Comparison of ENCODE assay signal across 9 mouse cellular contexts in the genomic region with DNA sequence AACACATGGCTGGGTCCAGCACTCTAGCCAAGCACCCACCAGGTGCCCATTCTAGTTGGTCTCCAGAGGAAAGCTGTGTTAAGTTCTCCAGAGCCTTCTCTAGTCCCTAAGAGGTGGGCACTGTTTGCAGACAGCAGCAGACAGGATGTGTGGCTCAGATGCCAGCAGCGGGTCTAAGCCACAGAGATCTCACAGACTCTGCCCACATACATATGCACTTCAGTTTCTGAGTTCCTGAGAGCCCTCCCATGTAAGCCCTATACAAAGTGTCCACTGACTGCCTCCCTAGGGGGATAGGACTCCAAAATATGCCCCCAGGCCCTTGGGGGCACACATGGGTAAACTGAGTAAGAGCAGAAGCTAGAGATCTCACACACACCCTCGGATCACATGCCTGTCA. TPM values are rescaled to one million over a fixed set of nuclear protein-coding genes. Genes with fewer than 3 reads are reported as not detected.
DNase-seq lines count a peak whose midpoint lies in the region; ATAC-seq lines count a peak whose summit lies in the region.
"Had no signal": no experiment of that assay in that cellular context is flagged by ENCODE, and none has a peak within 500 bp of the region (broad histone marks: within the 10 kb centered on the region; RNA-seq: fewer than 3 reads in every experiment).

No protein-coding gene starts in this region.

- H3K27me3 ChIP-seq in heart, embryonic 11.5 days (ENCODE audit: control insufficient read depth, insufficient read depth, low read length) = no peaks in the 10 kb centered on the region
- H3K27me3 ChIP-seq in kidney, embryonic 14.5 days (ENCODE audit: control insufficient read depth, insufficient read depth, low read length) = no peaks in the 10 kb centered on the region

- intact Hi-C loops in heart, postnatal 25 days (cut with DNase I) = no loop called here

- no peak for ATAC-seq in heart, embryonic 11.5 days (replicated peaks; ENCODE audit: insufficient number of reproducible peaks, low FRiP score, low TSS enrichment)
- ATAC-seq in megakaryocyte, adult 5-6 weeks (ENCODE audit: poor library complexity, severe bottlenecking) = peak; percentile 38
- no peak for ATAC-seq in kidney, embryonic 14.5 days (ENCODE audit: low FRiP score, low TSS enrichment)

- WGBS in heart, embryonic 11.5 days (ENCODE audit: insufficient replicate concordance) = 87% methylated on average over 2 of the region's 2 CpGs
- WGBS in kidney, embryonic 14.5 days = 83% methylated on average over 2 of the region's 2 CpGs

- no peak overlapping the region for H3K4me3 ChIP-seq in heart, embryonic 11.5 days (ENCODE audit: low read depth, low read length)
- H3K4me3 ChIP-seq in brown adipose tissue, adult 24 weeks (ENCODE audit: insufficient read depth, low read depth, low read length) = peak overlapping the region; percentile 21
- no peak overlapping the region for H3K4me3 ChIP-seq in kidney, embryonic 14.5 days (ENCODE audit: low read length)

- H3K9me3 ChIP-seq in heart, embryonic 11.5 days (replicated peaks; ENCODE audit: control insufficient read depth, low read length) = no peaks in the 10 kb centered on the region
- no peaks in the 10 kb centered on the region for H3K9me3 ChIP-seq in kidney, embryonic 14.5 days (ENCODE audit: control insufficient read depth, low read length)

- H3K9ac ChIP-seq in heart, embryonic 11.5 days (ENCODE audit: low read depth, low read length) = peak overlapping the region; percentile 49; the same call in 1 of the 2 replicates
- no peak overlapping the region for H3K9ac ChIP-seq in kidney, embryonic 14.5 days (ENCODE audit: low read depth, low read length)
- H3K9ac ChIP-seq: lung, embryonic 14.5 days had no signal

- H3K27ac ChIP-seq in heart, embryonic 11.5 days (ENCODE audit: low read depth, low read length) = peak overlapping the region; percentile 35; the same call in 1 of the 2 replicates
- no peak overlapping the region; the same call in 1 of the 2 replicates for H3K27ac ChIP-seq in brown adipose tissue, adult 24 weeks (replicated peaks; ENCODE audit: low read depth, low read length)
- no peak overlapping the region for H3K27ac ChIP-seq in kidney, embryonic 14.5 days (ENCODE audit: low read depth, low read length)

- H3K4me1 ChIP-seq in heart, embryonic 11.5 days (ENCODE audit: control insufficient read depth, insufficient read depth, low read length) = peaks cover 50% of the 10 kb centered on the region
- H3K4me1 ChIP-seq in brown adipose tissue, adult 24 weeks (ENCODE audit: control insufficient read depth, insufficient read depth, insufficient read length, low read length) = peaks cover 11% of the 10 kb centered on the region
- H3K4me1 ChIP-seq in kidney, embryonic 14.5 days (ENCODE audit: control insufficient read depth, insufficient read depth, low read length) = 0 out of 2 replicates have a peak, but pooled peaks cover 2% of the 10 kb centered on the region

- no peak for DNase-seq in heart, postnatal 25 days (ENCODE audit: low spot score)
- DNase-seq in 416B (ENCODE audit: low read depth) = peak; percentile 86
- no peak for DNase-seq in left cerebral cortex, adult 18-20 months (ENCODE audit: low spot score in 2 of 2)
- DNase-seq in retina, embryonic 14.5 days (ENCODE audit: low spot score) = no peak
- DNase-seq: lung, embryonic 14.5 days had no signal

- H3K4me2 ChIP-seq in heart, embryonic 11.5 days = no peak overlapping the region
- H3K4me2 ChIP-seq in kidney, embryonic 14.5 days (replicated peaks; ENCODE audit: low read depth, low read length) = no peak overlapping the region
- H3K4me2 ChIP-seq: lung, embryonic 14.5 days had no signal

- peaks cover 10% of the 10 kb centered on the region for H3K36me3 ChIP-seq in heart, embryonic 11.5 days (ENCODE audit: control insufficient read depth, insufficient read depth, low read length)
- peaks cover 16% of the 10 kb centered on the region for H3K36me3 ChIP-seq in kidney, embryonic 14.5 days (ENCODE audit: control insufficient read depth, insufficient read depth, low read length)

RNA-seq across cellular contexts. Expression of gene Tnrc18, which starts 23.3 kb away (rescaled TPM):
- 23.5 and 24.4 TPM in 2 replicates for polyA plus RNA-seq in heart, embryonic 11.5 days (2014; fragmentation: Nextera tagmentation; extraction: Ambion mirVana)
- total RNA-seq in heart, postnatal 25 days (2021) = 10 to 100 TPM; 50.5 to 59.1 TPM
- polyA plus RNA-seq in brown adipose tissue, adult 24 weeks (2012; ENCODE audit: insufficient read depth, insufficient read length, missing spikeins) = 10.6 and 13.2 TPM in 2 replicates
- total RNA-seq in megakaryocyte, adult 5-6 weeks (2015) = 28.2 and 38.6 TPM in 2 replicates
- 20.0 and 20.4 TPM in 2 replicates for total RNA-seq in megakaryocyte, adult 5-6 weeks (2017)
- total RNA-seq in left cerebral cortex, adult 18-20 months (2021) = 100 to 1,000 TPM; 116 to 122 TPM
- 32.7 and 41.1 TPM in 2 replicates for polyA plus RNA-seq in kidney, embryonic 14.5 days (2014; fragmentation: Nextera tagmentation; extraction: Ambion mirVana)
